Mouse (Mus musculus): ENCODE measurements around the gene Lyst. TPM values are rescaled to one million over a fixed set of nuclear protein-coding genes. Genes with fewer than 3 reads are reported as not detected.
A peak's percentile ranks its signal among the peaks of the same experiment; 100 is the strongest.
"Not testable (repeated sequence)": the region's sequence is repeated elsewhere in the genome, so short reads cannot be mapped to it uniquely, and the experiment has no call there.

Gene Lyst
- 1.6 and 2.5 TPM in 2 replicates for polyA plus RNA-seq (2012; rRNA removed)

- H3K27me3 ChIP-seq (ENCODE audit: control insufficient read depth, insufficient read depth, low read length) = no peaks in the 10 kb centered on the region
- peak within 1 kb of the TSS; percentile 86 for H3K4me3 ChIP-seq (ENCODE audit: low read depth, low read length)
- TF ChIP-seq POLR2A (IDR thresholded peaks at IDR 0.05; ENCODE audit: low read depth, low read length) (peak; percentile 40), CTCF (IDR thresholded peaks at IDR 0.05; ENCODE audit: extremely low read depth, insufficient read length, insufficient replicate concordance, low read depth, low read length) (0 out of 2 replicates have a peak, but pooled peaks have one; percentile 3)
- H3K36me3 ChIP-seq (ENCODE audit: control insufficient read depth, insufficient read depth, low read length) = no peaks in the 10 kb centered on the region
- under 1% methylated on average over 88 of the region's 88 CpGs for WGBS
- no peaks in the 10 kb centered on the region for H3K4me1 ChIP-seq (ENCODE audit: control insufficient read depth, insufficient read depth, insufficient read length, low read length)
- no peak within 1 kb of the TSS; the same call in 1 of the 2 replicates for H3K27ac ChIP-seq (ENCODE audit: insufficient read depth, low read depth, low read length)
Measured at GRCm38 (mm10) chr13:13590048-13591011, at the start of gene Lyst. TSS of gene Lyst (plus strand) at chr13:13590397.

DNA sequence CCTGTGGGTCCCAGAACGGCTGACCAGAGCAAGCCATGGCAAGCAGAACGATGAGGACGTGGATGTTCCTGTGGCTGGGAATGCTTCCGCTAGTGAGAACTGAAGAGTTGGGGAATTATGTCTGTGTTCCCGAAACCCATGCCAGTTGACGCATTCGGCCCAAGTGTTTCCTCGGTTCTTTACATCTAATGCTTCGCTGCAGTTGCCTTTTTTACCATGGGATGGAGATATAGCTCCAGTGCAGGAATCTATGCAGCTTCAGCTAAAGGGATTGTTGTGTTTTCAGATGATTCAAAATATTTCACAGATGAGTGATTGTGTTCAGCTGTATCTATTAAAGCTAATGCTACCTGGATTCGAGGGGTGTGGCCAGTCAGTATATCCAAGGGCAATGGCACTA is 47.1 kb upstream of the Lyst start:
- H3K36me3 ChIP-seq (ENCODE audit: control insufficient read depth, insufficient read depth, low read length); H3K27ac ChIP-seq (ENCODE audit: insufficient read depth, low read depth, low read length); H3K27me3 ChIP-seq (ENCODE audit: control insufficient read depth, insufficient read depth, low read length); H3K4me3 ChIP-seq (ENCODE audit: low read depth, low read length); H3K4me1 ChIP-seq (ENCODE audit: control insufficient read depth, insufficient read depth, insufficient read length, low read length): not testable (repeated sequence)
- WGBS = 96% methylated on average over 10 of the region's 10 CpGs

- Histone ChIP-seq H3K36me3 (ENCODE audit: control insufficient read depth, insufficient read depth, low read length) (no peaks in the 10 kb centered on the region), H3K27ac (ENCODE audit: insufficient read depth, low read depth, low read length) (no peak overlapping the region), H3K4me3 (ENCODE audit: low read depth, low read length) (no peak overlapping the region), H3K27me3 (ENCODE audit: control insufficient read depth, insufficient read depth, low read length) (no peaks in the 10 kb centered on the region), H3K4me1 (ENCODE audit: control insufficient read depth, insufficient read depth, insufficient read length, low read length) (no peaks in the 10 kb centered on the region)
- TF ChIP-seq POLR2A (IDR thresholded peaks at IDR 0.05; ENCODE audit: low read depth, low read length) (no peak), CTCF (IDR thresholded peaks at IDR 0.05; ENCODE audit: extremely low read depth, insufficient read length, insufficient replicate concordance, low read depth, low read length) (no peak)
- WGBS = 66% methylated on average over 3 of the region's 3 CpGs
Measured at GRCm38 (mm10) chr13:13546792-13547191, 43.4 kb upstream of the Lyst start.

DNA sequence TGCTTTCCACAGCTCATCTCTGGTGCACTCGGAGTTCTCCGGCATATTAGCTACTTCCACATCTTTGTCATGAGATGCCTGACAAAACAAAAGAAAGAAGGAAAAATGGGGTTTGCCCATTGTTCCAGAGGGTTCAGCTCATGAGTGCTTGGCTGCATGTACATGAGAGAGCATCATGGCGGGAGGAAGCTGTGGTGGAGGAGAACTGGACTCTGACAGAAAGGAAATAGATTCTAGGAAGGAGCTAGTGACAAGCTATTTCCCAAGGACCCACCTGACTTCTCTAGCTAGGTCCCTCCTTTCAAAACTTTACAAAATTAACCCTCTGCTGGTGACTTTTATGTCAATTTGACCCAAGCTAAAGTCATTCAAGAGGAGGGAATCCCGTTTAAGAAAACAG is 42.3 kb upstream of the Lyst start:
- TF ChIP-seq CTCF (IDR thresholded peaks at IDR 0.05; ENCODE audit: extremely low read depth, insufficient read length, insufficient replicate concordance, low read depth, low read length) = no peak
- no peak for TF ChIP-seq POLR2A (IDR thresholded peaks at IDR 0.05; ENCODE audit: low read depth, low read length)
- Histone ChIP-seq H3K4me3 (ENCODE audit: low read depth, low read length) (no peak overlapping the region), H3K27ac (ENCODE audit: insufficient read depth, low read depth, low read length) (no peak overlapping the region), H3K4me1 (ENCODE audit: control insufficient read depth, insufficient read depth, insufficient read length, low read length) (no peaks in the 10 kb centered on the region), H3K27me3 (ENCODE audit: control insufficient read depth, insufficient read depth, low read length) (no peaks in the 10 kb centered on the region), H3K36me3 (ENCODE audit: control insufficient read depth, insufficient read depth, low read length) (no peaks in the 10 kb centered on the region)
- WGBS = 89% methylated on average over 4 of the region's 4 CpGs

DNA sequence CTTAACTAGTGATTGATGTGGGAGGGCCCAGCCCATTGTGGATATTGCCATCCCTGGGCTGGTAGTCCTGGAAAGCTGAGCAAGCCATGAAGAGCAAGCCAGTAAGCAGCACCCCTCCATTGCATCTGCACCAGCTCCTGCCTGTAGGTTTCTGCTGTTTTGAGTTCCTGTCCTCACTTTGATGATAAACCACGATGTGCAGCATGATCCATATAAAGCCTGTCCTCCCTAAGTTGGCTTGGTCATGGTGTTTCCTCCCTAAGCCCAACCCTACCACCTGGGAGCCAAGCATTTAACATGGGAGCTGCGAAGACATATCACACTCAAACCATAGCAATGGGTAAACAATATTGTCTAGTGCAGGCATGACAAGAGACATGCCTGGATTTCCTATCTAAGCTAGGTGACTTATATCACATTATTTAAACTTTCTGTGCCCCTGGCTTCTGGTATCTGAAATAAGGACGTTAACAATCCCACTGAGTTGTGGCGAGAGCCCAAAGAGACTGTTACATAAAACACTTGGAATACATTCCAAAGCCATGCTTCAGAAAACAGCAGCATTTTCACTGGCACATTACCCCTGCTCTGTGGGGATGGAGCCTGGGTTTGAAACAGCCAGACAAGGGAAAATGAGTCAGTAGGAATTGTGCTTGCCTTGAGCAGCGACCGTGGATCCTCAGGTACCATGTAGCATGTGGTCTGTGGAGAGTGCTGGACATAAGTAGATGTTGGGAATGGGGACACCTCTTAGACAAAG is 41.6 kb upstream of the Lyst start:
- TF ChIP-seq POLR2A (IDR thresholded peaks at IDR 0.05; ENCODE audit: low read depth, low read length) (no peak), CTCF (IDR thresholded peaks at IDR 0.05; ENCODE audit: extremely low read depth, insufficient read length, insufficient replicate concordance, low read depth, low read length) (no peak)
- Histone ChIP-seq H3K27me3 (ENCODE audit: control insufficient read depth, insufficient read depth, low read length) (no peaks in the 10 kb centered on the region), H3K36me3 (ENCODE audit: control insufficient read depth, insufficient read depth, low read length) (no peaks in the 10 kb centered on the region), H3K4me1 (ENCODE audit: control insufficient read depth, insufficient read depth, insufficient read length, low read length) (no peaks in the 10 kb centered on the region), H3K4me3 (ENCODE audit: low read depth, low read length) (no peak overlapping the region), H3K27ac (ENCODE audit: insufficient read depth, low read depth, low read length) (no peak overlapping the region)
- 79% methylated on average over 6 of the region's 6 CpGs for WGBS

DNA sequence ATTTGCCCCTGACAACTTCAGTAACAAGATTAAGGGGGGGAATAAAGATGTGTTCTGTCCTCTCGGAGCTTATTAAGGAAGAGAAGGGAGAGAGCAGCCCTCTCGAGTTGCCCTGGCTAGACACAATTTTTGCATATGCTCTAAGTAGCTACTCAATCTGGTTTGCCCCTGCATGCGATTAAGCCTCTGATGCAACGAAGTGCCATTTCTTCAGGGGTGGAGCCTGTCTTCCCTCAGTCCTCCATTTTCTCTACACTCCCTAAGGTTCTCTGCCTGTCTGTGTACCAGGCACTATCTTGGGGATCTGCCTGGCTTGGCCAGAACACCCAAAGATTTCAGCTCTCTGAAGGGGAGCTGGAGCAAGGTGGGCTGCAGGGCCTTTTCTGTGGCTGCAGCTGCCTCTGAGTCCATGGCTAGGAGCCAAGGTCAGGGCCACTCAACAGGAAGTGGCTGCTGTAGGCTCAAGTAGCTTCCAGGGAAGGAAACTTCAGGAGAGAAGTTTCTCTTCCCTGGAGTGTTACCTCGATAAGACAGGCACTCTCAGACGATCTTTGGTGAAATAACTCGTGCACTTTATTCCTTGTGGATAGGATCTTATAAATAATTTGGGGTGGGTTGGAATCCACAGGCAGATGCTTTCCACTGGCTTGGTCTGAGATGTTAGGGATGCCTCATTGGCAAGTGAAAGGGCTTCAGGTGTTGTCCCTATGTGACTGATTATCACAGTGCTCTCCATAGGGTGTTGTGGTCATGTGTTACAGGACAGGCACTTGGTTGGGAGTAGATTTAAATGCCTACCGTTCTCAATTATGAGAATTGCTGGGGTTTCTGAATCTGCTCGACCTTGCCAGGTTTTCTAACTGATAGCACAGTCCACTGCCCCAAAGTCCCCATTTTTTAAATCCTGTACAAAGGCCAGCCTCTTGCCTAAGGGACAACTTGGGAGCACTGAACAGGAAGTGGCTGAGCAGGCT is 40.2 kb upstream of the Lyst start:
- Histone ChIP-seq H3K36me3 (ENCODE audit: control insufficient read depth, insufficient read depth, low read length) (no peaks in the 10 kb centered on the region), H3K27ac (ENCODE audit: insufficient read depth, low read depth, low read length) (no peak overlapping the region), H3K27me3 (ENCODE audit: control insufficient read depth, insufficient read depth, low read length) (no peaks in the 10 kb centered on the region), H3K4me3 (ENCODE audit: low read depth, low read length) (no peak overlapping the region), H3K4me1 (ENCODE audit: control insufficient read depth, insufficient read depth, insufficient read length, low read length) (no peaks in the 10 kb centered on the region)
- TF ChIP-seq CTCF (IDR thresholded peaks at IDR 0.05; ENCODE audit: extremely low read depth, insufficient read length, insufficient replicate concordance, low read depth, low read length) = no peak
- TF ChIP-seq POLR2A (IDR thresholded peaks at IDR 0.05; ENCODE audit: low read depth, low read length) = no peak
- 67% methylated on average over 9 of the region's 9 CpGs for WGBS

Measured in small intestine, adult 2 months (tissue).